Mouse (Mus musculus) kidney, adult 2 months (tissue): ENCODE measurements at regions not wholly inside any gene's neighbourhood (a gene's known extent, or its start where the extent isn't known, plus 50 kb on each side); places are given as distances from the start of the nearest gene placed in this dataset.

Source experiments
- DNase-seq: peaks from one replicate; pipeline ENCODE4 v3.0.0; 2021
- H3K27ac ChIP-seq: fragments of 200-500 bp; 2 replicates; pipeline ENCODE4 v1.5.1; 2012; ENCODE audit warnings: low read depth, low read length, control low read depth, inconsistent platforms; ENCODE audit not compliant: insufficient read depth
- H3K27me3 ChIP-seq: fragments of 200-500 bp; replicated peaks from 2 replicates; pipeline ENCODE4 v1.6.1; 2012; ENCODE audit warnings: mild to moderate bottlenecking, moderate library complexity, low read length, inconsistent platforms; ENCODE audit not compliant: control insufficient read depth, insufficient read depth
- H3K36me3 ChIP-seq: fragments of 200-500 bp; 2 replicates; pipeline ENCODE4 v1.6.1; 2012; ENCODE audit warnings: mild to moderate bottlenecking, moderate library complexity, low read length, inconsistent platforms; ENCODE audit not compliant: control insufficient read depth, insufficient read depth
- H3K4me1 ChIP-seq: fragments of 200-500 bp; 2 replicates; pipeline ENCODE4 v1.6.1; 2011; ENCODE audit warnings: low read length; ENCODE audit not compliant: control insufficient read depth, insufficient read depth
- H3K4me3 ChIP-seq: fragments of 200-500 bp; 2 replicates; pipeline ENCODE4 v1.5.1; 2011; ENCODE audit warnings: mild to moderate bottlenecking, low read depth, low read length, control low read depth; ENCODE audit not compliant: insufficient read depth
- CTCF ChIP-seq: fragments of 200-500 bp; conservative IDR thresholded peaks from 2 replicates; pipeline ENCODE4 v1.5.1; 2011; ENCODE audit warnings: low read depth, mild to moderate bottlenecking, control low read depth, low read length, moderate library complexity, mixed read lengths; ENCODE audit not compliant: insufficient read depth, insufficient read length
- POLR2A ChIP-seq: fragments of 200-500 bp; IDR thresholded peaks from one replicate; pipeline ENCODE4 v1.6.1; 2011; ENCODE audit warnings: low read depth, low read length, control low read depth
- WGBS: fragments of 180-500 bp; shearing (Covaris S2); methylation state at CpG from one replicate; pipeline ENCODE4 v1.1.7; 2018; 5-methylcytosine and 5-hydroxymethylcytosine counted together

DNA sequence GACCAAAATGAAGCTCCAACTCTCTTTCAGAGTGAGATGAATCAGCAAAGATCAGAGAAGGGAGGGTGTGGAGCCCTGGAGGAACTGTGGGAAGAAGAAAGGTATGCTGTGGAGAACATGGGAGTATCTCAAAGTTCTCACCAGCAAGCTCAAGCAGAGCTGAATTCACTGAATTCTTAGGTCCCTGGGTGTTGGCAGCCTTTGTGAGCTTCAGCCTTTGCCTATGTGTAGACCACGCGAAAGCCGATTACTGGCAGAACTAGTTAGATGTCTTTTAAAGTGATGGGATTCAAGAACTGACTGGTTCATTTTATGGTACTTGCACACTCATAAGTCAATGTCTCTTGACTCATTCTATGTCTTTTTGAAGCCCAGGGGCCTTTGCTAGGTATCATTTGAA, 491.2 kb upstream of the Hsf2 start:
- Histone ChIP-seq H3K27ac (no peak overlapping the region), H3K27me3 (no peaks in the 10 kb centered on the region), H3K4me1 (no peaks in the 10 kb centered on the region), H3K4me3 (no peak overlapping the region), H3K36me3 (no peaks in the 10 kb centered on the region)
- DNase-seq = no peak
- TF ChIP-seq CTCF (no peak), POLR2A (no peak)
- 93% methylated on average over 3 of the region's 3 CpGs for WGBS

- WGBS = 18% methylated on average over 16 of the region's 16 CpGs
- no peaks in the 10 kb centered on the region for H3K27me3 ChIP-seq
- no peak overlapping the region for H3K27ac ChIP-seq
- no peaks in the 10 kb centered on the region for H3K4me1 ChIP-seq
- TF ChIP-seq CTCF (peak; percentile 53), POLR2A (no peak)
- DNase-seq = peak; percentile 68
- H3K36me3 ChIP-seq = no peaks in the 10 kb centered on the region
- no peak overlapping the region for H3K4me3 ChIP-seq
These were observed 485.1 kb upstream of the Hsf2 start for GRCm38 (mm10) chr10:57000892-57001722.

- H3K36me3 ChIP-seq = no peaks in the 10 kb centered on the region
- H3K4me3 ChIP-seq = no peak overlapping the region
- no peaks in the 10 kb centered on the region for H3K27me3 ChIP-seq
- WGBS = 35% methylated on average over 8 of the region's 8 CpGs
- no peak for DNase-seq
- TF ChIP-seq POLR2A = no peak
- no peak for TF ChIP-seq CTCF
- H3K4me1 ChIP-seq = no peaks in the 10 kb centered on the region
- no peak overlapping the region for H3K27ac ChIP-seq
These were observed 484.5 kb upstream of the Hsf2 start for GRCm38 (mm10) chr10:57001723-57002110.

DNA sequence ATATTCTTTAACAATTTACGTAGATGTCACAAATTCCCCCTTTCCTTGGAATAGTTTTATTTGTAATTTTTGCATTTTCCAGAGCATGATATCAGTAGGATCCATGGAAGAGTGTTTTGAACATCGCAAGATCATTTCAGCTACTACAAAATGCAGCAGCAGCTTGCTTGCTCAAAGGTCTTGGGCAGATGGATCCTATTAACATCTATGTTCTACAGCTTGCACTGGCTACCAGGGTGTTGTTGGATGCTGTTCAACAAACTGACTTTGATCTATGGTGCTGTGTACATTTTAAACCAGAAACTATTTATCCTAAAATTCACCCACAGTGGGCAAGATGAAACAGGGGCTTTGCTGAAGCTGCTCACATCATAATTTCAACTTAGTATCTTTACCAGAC, 448.5 kb upstream of the Hsf2 start:
- WGBS = 90% methylated on average over 2 of the region's 2 CpGs
- H3K4me1 ChIP-seq = no peaks in the 10 kb centered on the region
- no peaks in the 10 kb centered on the region for H3K27me3 ChIP-seq
- TF ChIP-seq CTCF (no peak), POLR2A (no peak)
- no peak for DNase-seq
- H3K4me3 ChIP-seq = no peak overlapping the region
- no peak overlapping the region for H3K27ac ChIP-seq
- no peaks in the 10 kb centered on the region for H3K36me3 ChIP-seq

GRCm38 (mm10) chr10:57040201-57040600, 446.0 kb upstream of the Hsf2 start:
- H3K27ac ChIP-seq = no peak overlapping the region
- H3K4me1 ChIP-seq = no peaks in the 10 kb centered on the region
- 40% methylated on average over 5 of the region's 5 CpGs for WGBS
- H3K27me3 ChIP-seq = no peaks in the 10 kb centered on the region
- no peak for DNase-seq
- TF ChIP-seq POLR2A = no peak
- no peak for TF ChIP-seq CTCF
- no peak overlapping the region for H3K4me3 ChIP-seq
- H3K36me3 ChIP-seq = no peaks in the 10 kb centered on the region

DNA sequence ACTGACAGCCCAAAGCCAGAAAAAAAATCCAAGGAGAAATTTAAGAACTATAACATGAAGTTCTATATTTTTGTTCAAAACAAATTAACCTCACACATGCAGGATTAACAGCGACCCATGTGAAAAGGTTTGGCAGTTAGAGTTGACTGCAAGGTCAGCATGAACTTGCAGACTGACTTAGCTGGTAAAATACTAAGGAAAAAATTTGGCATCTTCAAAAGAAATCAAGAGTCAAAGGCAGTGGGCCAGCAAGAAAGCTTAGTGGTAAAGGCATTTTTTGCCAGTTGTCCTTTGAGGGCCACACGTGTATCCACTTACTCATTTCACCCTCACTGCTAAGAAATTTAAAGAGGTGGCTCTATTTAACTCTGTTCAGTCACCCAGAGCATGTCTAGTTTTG, 440.2 kb upstream of the Hsf2 start:
- H3K27ac ChIP-seq = no peak overlapping the region
- H3K4me3 ChIP-seq = no peak overlapping the region
- H3K27me3 ChIP-seq = no peaks in the 10 kb centered on the region
- no peaks in the 10 kb centered on the region for H3K36me3 ChIP-seq
- no peaks in the 10 kb centered on the region for H3K4me1 ChIP-seq
- DNase-seq = no peak
- no peak for TF ChIP-seq CTCF
- no peak for TF ChIP-seq POLR2A
- WGBS = 59% methylated on average over 2 of the region's 2 CpGs

GRCm38 (mm10) chr10:57046891-57047290, 439.3 kb upstream of the Hsf2 start:
- no peak overlapping the region for H3K27ac ChIP-seq

More at GRCm38 (mm10) chr10:57046891-57047290, 439.3 kb upstream of the Hsf2 start:
- Histone ChIP-seq H3K36me3 (no peaks in the 10 kb centered on the region), H3K27me3 (no peaks in the 10 kb centered on the region), H3K4me1 (no peaks in the 10 kb centered on the region), H3K4me3 (no peak overlapping the region)
- DNase-seq = no peak
- WGBS = 47% methylated on average over 2 of the region's 2 CpGs
- TF ChIP-seq POLR2A (no peak), CTCF (no peak)
